Mouse (Mus musculus) ES-E14 (cell line): ENCODE results near the gene Ppm1l. TPM values are rescaled to one million over a fixed set of nuclear protein-coding genes. Genes with fewer than 3 reads are reported as not detected.

Experiments
- DNase-seq: peaks from one replicate; pipeline ENCODE4 v3.0.0-alpha.2; 2013; ENCODE audit warnings: low read depth, low spot score
- H3K27ac ChIP-seq: 2 replicates; pipeline ENCODE4 v1.5.1; 2012; ENCODE audit warnings: low read depth, mild to moderate bottlenecking, low read length, moderate library complexity, mixed read lengths; ENCODE audit not compliant: poor library complexity, insufficient read depth, severe bottlenecking
- H3K36me3 ChIP-seq: 2 replicates; pipeline ENCODE4 v1.6.1; 2012; ENCODE audit warnings: mild to moderate bottlenecking, low read length, moderate library complexity, mixed read lengths; ENCODE audit not compliant: control insufficient read depth, poor library complexity, insufficient read depth, severe bottlenecking
- H3K4me1 ChIP-seq, 2 experiments: fragments of 150-350 bp in 1 of 2; sonication (generic) in 1 of 2; 2 replicates each; pipeline ENCODE4 v1.6.1; 2012; ENCODE audit warnings: low read length in 2 of 2, mild to moderate bottlenecking in 1 of 2, mixed read lengths in 1 of 2; ENCODE audit not compliant: control insufficient read depth in 2 of 2, insufficient read depth in 2 of 2, poor library complexity in 1 of 2
- H3K4me3 ChIP-seq, 2 experiments: fragments of 150-350 bp in 1 of 2; sonication (generic) in 1 of 2; 2 replicates each; pipeline ENCODE4 v1.5.1; 2012; ENCODE audit warnings: low read length in 2 of 2, low read depth in 1 of 2, mild to moderate bottlenecking in 1 of 2, mixed read lengths in 1 of 2; ENCODE audit not compliant: insufficient read depth in 1 of 2, poor library complexity in 1 of 2, severe bottlenecking in 1 of 2
- H3K9ac ChIP-seq: 2 replicates; pipeline ENCODE4 v1.6.1; 2012; ENCODE audit warnings: low read depth, mild to moderate bottlenecking, low read length, mixed read lengths; ENCODE audit not compliant: poor library complexity, insufficient read depth, severe bottlenecking
- H3K9me3 ChIP-seq: fragments of 150-350 bp; sonication (generic); 2 replicates; pipeline ENCODE4 v1.6.1; 2012; ENCODE audit warnings: low read depth, mild to moderate bottlenecking, low read length; ENCODE audit not compliant: control insufficient read depth, insufficient read depth
- CHD2 ChIP-seq: IDR thresholded peaks from 2 replicates; pipeline ENCODE4 v1.6.1; 2014; ENCODE audit warnings: mild to moderate bottlenecking, low read depth, low read length, inconsistent platforms
- HCFC1 ChIP-seq: IDR thresholded peaks from 2 replicates; pipeline ENCODE4 v1.6.1; 2012; ENCODE audit warnings: low read length, inconsistent platforms, borderline replicate concordance; ENCODE audit not compliant: insufficient read depth
- MAFK ChIP-seq: IDR thresholded peaks from 2 replicates; pipeline ENCODE4 v1.6.1; 2014; ENCODE audit warnings: mild to moderate bottlenecking, low read depth, low read length, inconsistent platforms; ENCODE audit not compliant: insufficient read depth
- ZC3H11A ChIP-seq: IDR thresholded peaks from 2 replicates; pipeline ENCODE4 v1.6.1; 2012; ENCODE audit warnings: low read depth, mild to moderate bottlenecking, inconsistent platforms, low read length, borderline replicate concordance
- ZNF384 ChIP-seq: IDR thresholded peaks from 2 replicates; pipeline ENCODE4 v1.6.1; 2012; ENCODE audit warnings: low read depth, low read length, inconsistent platforms
- in situ Hi-C, 2 experiments: fragments of 600-800 bp; cut with MboI; formaldehyde crosslinking; loops; one replicate each; pipeline ENCODE4 v1.15.1; 2025; ENCODE audit warnings: low sequenced_read_pairs in 2 of 2, inconsistent platforms in 1 of 2; ENCODE audit not compliant: unreplicated experiment in 2 of 2
- total RNA-seq: library from RNA; depleted of rRNA; stranded (reverse); fragments of 300-350 nt; gene quantifications from 2 replicates; pipeline ENCODE4 v1.2.3, GENCODE M21; 2012

Ppm1l gene
- total RNA-seq, 1 experiment: 5.6 TPM

GRCm38 (mm10) chr3:69512402-69512801 is 195.7 kb downstream of the Ppm1l start:
- TF ChIP-seq ZC3H11A: no peak
- no peak for TF ChIP-seq CHD2
- Histone ChIP-seq H3K4me1 (peaks cover 0 to 6% of the 10 kb centered on the region in 2 experiments; a peak in 1 of 4 replicates), H3K36me3 (no peaks in the 10 kb centered on the region), H3K9me3 (no peaks in the 10 kb centered on the region), H3K4me3 (no peak overlapping the region), H3K27ac (no peak overlapping the region), H3K9ac (no peak overlapping the region)
- no peak for DNase-seq
- in situ Hi-C loops: no loop called here

GRCm38 (mm10) chr3:69515730-69516350 is 199.2 kb downstream of the Ppm1l start:
- in situ Hi-C loops: no loop called here
- no peak for DNase-seq
- Histone ChIP-seq H3K9me3 (no peaks in the 10 kb centered on the region), H3K4me3 (no peak overlapping the region), H3K9ac (no peak overlapping the region), H3K36me3 (no peaks in the 10 kb centered on the region), H3K4me1 (peaks cover 0 to 6% of the 10 kb centered on the region in 2 experiments; a peak in 1 of 4 replicates), H3K27ac (no peak overlapping the region)
- TF ChIP-seq MAFK: no peak
- TF ChIP-seq HCFC1: no peak
- TF ChIP-seq ZC3H11A: no peak
- no peak for TF ChIP-seq ZNF384
- TF ChIP-seq CHD2: no peak

GRCm38 (mm10) chr3:69519188-69519587 is 202.5 kb downstream of the Ppm1l start:
- TF ChIP-seq ZNF384 (no peak), HCFC1 (no peak), CHD2 (no peak), MAFK (no peak), ZC3H11A (no peak)
- H3K9me3 ChIP-seq: no peaks in the 10 kb centered on the region; the same call in 1 of the 2 replicates
- H3K4me3 ChIP-seq: no peak overlapping the region
- H3K9ac ChIP-seq: no peak overlapping the region
- no peaks in the 10 kb centered on the region; the same call in 1 of the 2 replicates for H3K36me3 ChIP-seq
- in situ Hi-C loops: no loop called here
- H3K4me1 ChIP-seq: peaks cover 0 to 6% of the 10 kb centered on the region in 2 experiments; a peak in 1 of 4 replicates
- no peak for DNase-seq
- no peak overlapping the region for H3K27ac ChIP-seq

GRCm38 (mm10) chr3:69519789-69520558 is 203.3 kb downstream of the Ppm1l start:
- Histone ChIP-seq H3K4me1 (peaks cover 0 to 6% of the 10 kb centered on the region in 2 experiments; a peak in 1 of 4 replicates), H3K4me3 (no peak overlapping the region), H3K9ac (no peak overlapping the region), H3K27ac (no peak overlapping the region), H3K36me3 (no peaks in the 10 kb centered on the region; the same call in 1 of the 2 replicates), H3K9me3 (no peaks in the 10 kb centered on the region; the same call in 1 of the 2 replicates)
- no peak for DNase-seq
- no peak for TF ChIP-seq ZNF384
- TF ChIP-seq CHD2: no peak
- no peak for TF ChIP-seq ZC3H11A
- no peak for TF ChIP-seq MAFK
- no peak for TF ChIP-seq HCFC1
- in situ Hi-C loops: no loop called here
